Mouse (Mus musculus) lung, postnatal 14 days (tissue): ENCODE results near the gene Tspyl3.
A peak's percentile ranks its signal among the peaks of the same experiment; 100 is the strongest.

ENCODE experiments used
- DNase-seq: peaks from one replicate; pipeline ENCODE4 v3.0.0; 2021

Tspyl3 gene

DNA sequence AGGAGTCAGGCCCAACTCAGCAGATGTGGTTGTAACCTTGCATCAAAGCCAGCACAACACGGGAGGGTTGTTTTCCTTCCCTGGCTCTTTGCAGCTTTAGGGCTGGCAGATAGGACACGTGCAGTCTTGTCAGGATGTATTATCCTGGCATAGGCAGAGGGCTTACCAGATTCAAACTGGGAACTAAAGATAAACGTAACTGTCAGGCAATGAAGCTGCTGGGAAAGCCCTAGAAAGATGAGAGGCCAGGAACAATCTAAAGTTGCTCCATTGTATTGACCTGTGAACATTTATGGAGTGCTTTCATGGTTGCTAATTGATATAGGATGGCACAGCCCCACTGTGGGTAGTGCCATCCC lies 333 bp upstream of the Tspyl3 start:
- DNase-seq: no peak

DNA sequence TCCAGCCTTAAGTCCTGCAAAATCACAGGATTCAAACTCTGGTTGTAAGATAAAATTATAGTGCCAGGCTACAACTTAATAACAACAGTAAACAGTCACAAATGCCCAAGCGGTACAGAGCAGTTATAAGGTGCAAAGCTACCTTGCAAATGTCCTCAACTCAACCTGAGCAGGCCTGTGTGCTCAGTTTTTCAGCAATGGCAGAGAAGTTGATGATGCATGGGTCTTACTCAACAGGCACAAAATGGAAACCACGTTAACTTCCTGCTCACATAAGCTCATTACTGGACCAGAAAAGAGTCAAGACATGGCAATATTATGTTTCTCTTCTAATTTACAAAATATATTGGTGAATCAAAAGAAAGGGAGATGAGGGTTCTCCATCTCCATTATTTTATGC lies 2.7 kb downstream of the Tspyl3 start:
- DNase-seq: no peak

DNA sequence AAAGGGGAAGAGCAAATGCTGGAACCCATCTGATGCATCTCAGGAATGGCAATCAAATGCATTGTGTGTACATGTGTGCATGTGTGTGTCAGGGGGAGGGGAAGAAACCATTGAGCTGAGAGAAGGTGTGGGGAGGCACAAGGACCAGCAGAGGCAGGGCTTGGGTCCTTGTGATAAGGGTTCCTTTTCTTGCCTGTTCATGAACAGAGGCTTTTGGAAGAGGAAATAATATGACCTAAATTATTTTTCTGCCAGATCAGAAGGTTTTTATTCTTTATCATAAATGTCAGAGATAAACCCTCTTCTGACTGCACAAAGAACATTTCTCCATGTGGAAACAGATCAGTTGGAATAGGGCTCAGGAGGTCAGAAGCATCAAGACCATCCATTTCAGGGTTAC lies 3.1 kb downstream of the Tspyl3 start:
- DNase-seq: no peak

DNA sequence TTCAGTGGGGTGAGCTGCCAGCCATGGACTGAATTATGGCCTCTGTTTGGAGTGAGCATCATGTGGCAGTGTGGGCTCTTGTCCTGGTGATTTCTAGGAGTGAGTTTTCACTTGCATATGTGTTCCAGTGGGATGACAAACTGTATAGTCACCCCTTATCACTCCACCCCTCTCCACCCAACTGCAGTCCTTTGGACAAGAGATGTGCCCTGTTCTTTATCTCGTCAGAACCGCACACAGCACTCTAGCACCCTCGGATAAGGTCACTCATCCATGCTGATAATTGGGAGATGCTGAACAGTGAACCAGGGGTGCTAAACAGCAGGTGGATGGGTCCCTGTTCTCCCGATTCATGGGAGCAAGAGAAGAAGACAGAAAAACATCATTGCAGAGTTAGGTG lies 3.6 kb downstream of the Tspyl3 start:
- DNase-seq: no peak

- DNase-seq: no peak
Observed at GRCm38 (mm10) chr2:153218516-153218915, 6.7 kb downstream of the Tspyl3 start.

- no peak for DNase-seq
Observed at GRCm38 (mm10) chr2:153217826-153218340, 7.4 kb downstream of the Tspyl3 start.

GRCm38 (mm10) chr2:153215421-153215820 lies 9.8 kb downstream of the Tspyl3 start:
- DNase-seq: no peak

- no peak for DNase-seq
Observed at GRCm38 (mm10) chr2:153214771-153215259, 10.4 kb downstream of the Tspyl3 start.

DNA sequence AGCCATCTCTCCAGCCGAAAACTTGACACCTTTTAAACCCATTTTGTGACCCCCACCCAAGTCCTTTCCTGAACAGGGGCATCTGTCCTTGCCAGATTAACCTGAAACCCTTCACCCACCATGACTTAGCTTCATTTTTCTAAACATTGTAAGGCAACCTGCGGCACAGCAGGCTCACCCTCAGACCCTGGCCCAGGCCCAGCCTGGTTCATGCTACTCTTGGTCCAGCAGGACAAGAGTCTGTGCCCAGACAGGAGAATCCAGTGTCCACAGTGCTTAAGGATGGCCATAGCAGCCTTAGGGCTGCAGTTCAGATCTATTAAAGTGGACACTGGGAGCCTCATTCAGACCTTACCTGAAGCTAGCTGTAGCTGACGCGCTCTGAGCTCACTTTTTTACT lies 11.9 kb downstream of the Tspyl3 start:
- no peak for DNase-seq

DNA sequence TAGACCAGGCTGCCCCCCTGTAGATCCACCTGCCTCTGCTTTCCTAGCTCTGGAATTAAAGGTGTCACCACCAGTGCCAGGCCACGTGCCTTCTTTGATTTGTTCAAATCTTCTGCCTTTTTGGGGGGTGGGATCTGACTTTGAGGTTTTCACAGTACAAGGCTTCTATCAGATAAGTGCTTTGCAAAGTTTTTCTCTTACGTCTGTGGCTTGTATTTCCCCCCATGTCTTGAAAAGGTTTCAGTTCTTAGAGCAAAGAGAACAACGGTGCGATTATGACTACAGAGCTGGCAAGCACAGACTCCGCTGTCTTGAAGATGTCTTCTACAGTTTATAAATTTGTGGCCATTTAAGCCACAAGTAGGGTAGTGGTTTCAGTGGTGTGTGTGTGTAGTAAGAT lies 13.8 kb downstream of the Tspyl3 start:
- DNase-seq: no peak

DNA sequence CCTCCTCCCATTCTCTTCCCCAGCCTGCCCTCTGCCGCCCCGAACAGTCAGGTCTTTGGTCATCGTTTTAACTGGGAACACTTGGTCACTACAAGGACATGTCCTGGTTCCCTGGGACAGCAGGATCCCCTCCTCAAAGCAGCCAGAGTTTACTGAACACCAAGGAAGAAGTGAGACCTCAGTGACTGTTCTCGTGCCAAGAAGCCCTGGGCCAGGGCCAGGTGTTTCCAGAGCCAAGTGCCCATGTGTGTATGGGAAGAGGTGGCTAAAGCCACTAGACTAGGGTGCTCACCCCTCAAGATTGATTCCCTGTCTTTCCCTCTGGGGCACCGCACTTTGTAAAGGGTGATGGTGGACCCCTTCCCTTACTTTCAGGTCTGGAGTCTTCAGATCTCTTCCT lies 16.0 kb downstream of the Tspyl3 start:
- no peak for DNase-seq

DNA sequence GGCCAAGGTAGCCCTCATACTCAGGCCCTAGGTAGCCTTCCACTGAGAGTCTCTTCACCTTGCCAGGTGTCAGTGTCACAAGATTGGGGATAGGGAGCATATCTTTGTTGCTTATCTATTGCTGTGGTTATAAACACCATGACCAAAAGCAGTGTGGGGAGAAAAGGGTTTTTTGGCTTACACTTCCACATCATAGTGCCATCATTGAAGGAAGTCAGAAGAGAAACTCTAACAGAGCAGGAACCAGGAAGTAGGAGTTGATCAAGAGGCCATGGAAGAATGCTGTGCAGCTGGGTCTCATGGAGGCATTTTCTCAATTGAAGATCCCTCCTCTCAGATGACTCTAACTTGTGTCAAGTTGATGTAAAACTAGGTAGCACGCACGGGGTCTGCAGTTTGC lies 17.1 kb downstream of the Tspyl3 start:
- no peak for DNase-seq

DNA sequence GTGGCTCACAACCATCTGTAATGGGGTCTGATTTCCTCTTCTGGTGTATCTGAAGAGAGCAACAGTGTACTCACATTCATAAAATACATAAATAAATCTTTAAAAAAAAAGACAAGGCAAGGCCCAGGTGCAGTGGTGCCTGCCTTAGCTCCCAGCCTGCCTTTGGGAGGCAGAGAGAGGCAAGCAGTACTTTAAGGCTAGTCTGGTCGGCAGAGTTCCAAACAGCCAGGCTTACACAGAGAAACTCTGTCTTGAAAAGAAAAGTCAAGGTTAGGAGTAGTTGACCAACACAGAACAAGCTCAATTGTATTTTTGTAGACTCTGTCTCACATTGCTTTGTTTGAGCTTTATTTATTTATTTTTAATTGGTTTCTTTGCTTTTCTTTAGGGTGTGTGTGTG lies 22.5 kb downstream of the Tspyl3 start:
- no peak for DNase-seq

DNA sequence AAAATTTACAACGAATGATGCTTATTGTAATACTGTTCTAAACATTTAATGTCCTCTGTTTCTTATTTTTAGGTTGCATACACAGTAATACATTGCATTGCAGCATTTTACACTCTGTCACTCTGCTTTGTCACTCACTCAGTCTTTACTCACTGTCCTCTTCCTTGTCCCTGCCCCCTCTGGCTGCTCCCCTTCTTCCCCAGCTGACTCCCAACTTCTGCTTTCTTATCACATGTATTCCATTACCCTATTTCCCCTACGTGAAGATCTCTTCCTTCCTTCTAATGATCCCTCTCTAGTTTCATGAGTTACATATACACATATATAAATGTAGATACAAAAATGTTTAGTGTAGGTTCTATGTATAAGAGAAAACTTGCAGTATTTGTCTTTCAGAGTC lies 26.1 kb downstream of the Tspyl3 start:
- DNase-seq: no peak

- peak; percentile 9 for DNase-seq
Observed at GRCm38 (mm10) chr2:153198485-153198884, 26.8 kb downstream of the Tspyl3 start.

- DNase-seq: no peak
Observed at GRCm38 (mm10) chr2:153194255-153194654, 31.0 kb downstream of the Tspyl3 start.

DNA sequence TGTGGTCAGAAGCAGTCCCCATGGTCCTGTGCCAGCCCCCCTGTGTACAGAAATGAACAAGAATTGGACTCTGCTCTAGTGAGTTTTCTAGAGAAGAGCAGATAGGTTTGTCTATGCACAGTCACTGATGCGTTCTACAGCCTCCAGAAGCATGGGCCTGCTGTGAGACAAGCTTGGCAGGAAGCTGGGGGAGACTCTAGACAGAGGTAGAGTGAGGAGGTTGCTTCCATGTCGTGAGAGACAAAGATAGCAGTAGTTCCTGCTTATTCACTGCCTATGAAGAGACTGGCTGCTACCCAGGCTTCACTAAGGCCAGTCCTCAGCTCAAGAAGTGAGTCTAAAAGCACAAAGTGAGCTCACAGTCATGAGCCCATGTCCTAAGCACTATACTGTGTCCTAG lies 34.0 kb downstream of the Tspyl3 start:
- DNase-seq: no peak

DNA sequence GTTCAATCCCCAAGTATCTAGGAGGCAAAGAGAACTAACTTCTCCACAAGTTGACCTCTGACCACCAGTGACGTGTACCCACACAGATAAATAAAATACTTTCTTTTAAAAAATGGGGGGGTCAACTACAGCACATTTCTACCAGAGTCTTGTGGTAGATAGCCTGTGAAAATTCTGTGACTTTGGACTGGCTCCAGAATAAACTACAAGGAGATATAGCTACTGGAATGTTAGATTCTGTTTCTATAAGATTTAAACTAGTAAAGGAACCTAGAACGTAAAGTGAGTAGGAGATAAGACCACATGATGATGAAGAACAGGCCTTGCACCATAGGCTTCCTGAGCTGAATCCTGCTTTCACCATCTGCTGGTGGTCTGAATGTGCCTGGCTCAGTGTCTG lies 37.4 kb downstream of the Tspyl3 start:
- no peak for DNase-seq

- no peak for DNase-seq
Observed at GRCm38 (mm10) chr2:153186176-153186591, 39.1 kb downstream of the Tspyl3 start.

DNA sequence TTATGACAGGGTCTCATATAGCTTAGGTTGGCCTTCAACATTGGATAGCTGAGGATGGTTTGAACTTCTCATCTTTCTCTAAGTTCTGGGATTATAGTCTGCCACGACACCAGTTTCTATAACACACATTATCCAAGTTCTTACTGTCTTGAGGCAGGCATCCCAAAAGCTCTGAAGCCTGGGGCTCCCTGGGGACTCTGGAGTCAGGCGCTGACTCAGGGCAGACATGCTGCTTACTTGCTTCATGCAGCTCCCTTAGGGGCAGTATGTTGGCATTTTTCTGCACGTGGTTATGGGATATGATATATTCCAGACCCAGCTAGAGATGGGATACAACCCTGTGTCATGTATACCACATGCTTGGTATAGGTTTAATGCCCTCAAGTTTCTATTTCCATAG lies 45.3 kb downstream of the Tspyl3 start:
- DNase-seq: no peak

GRCm38 (mm10) chr2:153179126-153179860 lies 45.9 kb downstream of the Tspyl3 start:
- DNase-seq: no peak

DNA sequence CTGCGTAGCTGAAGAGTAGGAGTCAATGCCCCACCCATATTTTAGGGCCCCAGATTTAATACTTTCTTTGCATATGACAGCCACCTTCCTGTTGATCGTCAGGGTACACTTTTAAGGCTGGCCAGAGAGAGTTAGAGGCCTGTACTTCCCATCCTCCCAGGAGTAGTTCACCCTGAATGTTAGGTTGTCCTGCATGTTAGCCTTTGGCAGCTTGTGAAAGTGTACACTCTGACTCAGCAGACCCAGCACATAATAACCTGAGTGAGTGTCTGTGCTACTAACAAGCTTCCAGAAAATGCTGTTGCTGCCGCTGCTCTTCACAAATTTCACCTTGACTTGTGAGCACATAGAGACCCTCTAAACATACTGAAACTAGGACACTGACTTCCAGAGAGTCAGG lies 48.1 kb downstream of the Tspyl3 start:
- DNase-seq: no peak

GRCm38 (mm10) chr2:153175995-153176570 lies 49.2 kb downstream of the Tspyl3 start:
- no peak for DNase-seq
